Comparison of ENCODE assay signal across 8 mouse cellular contexts in the genomic region with DNA sequence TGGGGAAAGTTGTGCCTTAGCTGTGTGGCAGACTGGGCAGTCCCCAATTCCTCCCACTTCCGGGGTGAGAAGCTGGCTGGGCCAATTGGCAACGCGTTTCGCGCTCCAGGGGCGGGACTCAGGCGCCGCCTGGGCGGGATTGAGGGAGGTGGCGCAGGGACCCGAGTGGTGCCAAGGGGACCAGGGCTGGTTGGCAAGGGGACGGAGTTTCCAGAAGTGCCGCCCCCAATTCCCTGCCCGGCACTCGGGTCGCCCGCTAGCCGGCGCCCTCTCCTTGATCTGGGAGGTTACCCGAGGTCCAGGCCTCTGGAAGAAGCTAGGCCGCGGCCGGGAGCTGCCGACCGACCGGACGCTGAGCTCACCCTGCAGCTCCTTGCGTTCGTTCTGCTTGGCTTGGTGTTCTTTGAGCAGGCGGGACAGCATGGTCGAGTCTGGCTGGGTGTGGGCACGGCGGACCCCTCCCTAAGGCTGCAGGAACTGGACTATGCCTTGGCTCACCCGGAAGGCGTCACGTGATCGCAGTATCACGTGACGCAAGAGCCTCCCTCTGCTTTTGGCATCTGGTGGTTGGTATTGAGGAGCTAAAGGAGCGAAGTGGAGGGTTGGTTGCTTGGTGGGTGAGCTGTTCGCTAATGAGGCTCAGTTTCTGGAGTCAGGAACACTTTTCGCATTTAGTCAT. TPM values are rescaled to one million over a fixed set of nuclear protein-coding genes. Genes with fewer than 3 reads are reported as not detected.
DNase-seq lines count a peak whose midpoint lies in the region; ATAC-seq and TF ChIP-seq lines count a peak whose summit lies in the region.

No protein-coding gene starts in this region.

- ATAC-seq in forebrain, postnatal 0 days, result peak; percentile 97
- ATAC-seq in lung, embryonic 15.5 days (ENCODE audit: borderline replicate concordance, extremely low read depth, low FRiP score, low TSS enrichment), result peak; percentile 94

- TF ChIP-seq POLR2A in MEL (IDR thresholded peaks at IDR 0.05; ENCODE audit: control insufficient read depth in 1 of 2, insufficient read depth in 1 of 2, low read depth in 1 of 2, low read length in 2 of 2, poor library complexity in 1 of 2), result peak; percentile 46 to 66; a peak in 2 of 4 replicates
- TF ChIP-seq POLR2A in cerebellum, adult 2 months (IDR thresholded peaks at IDR 0.05; ENCODE audit: borderline replicate concordance, insufficient read depth, low read length), result peak; percentile 88

- peak in 2 of 3 experiments; percentile 4 to 35; a peak in 2 of 6 replicates for TF ChIP-seq CTCF in MEL (IDR thresholded peaks at IDR 0.05 in 2 of 3, conservative IDR thresholded peaks at IDR 0.05 in 1 of 3; ENCODE audit: control insufficient read depth in 1 of 3, insufficient read depth in 1 of 3, low read depth in 2 of 3, low read length in 3 of 3, poor library complexity in 1 of 3, severe bottlenecking in 1 of 3)
- no peak for TF ChIP-seq CTCF in cerebellum, adult 2 months (IDR thresholded peaks at IDR 0.05; ENCODE audit: borderline replicate concordance, insufficient read depth, low read depth, low read length)
- peak; percentile 54 for TF ChIP-seq CTCF in forebrain, postnatal 0 days (IDR thresholded peaks at IDR 0.05; ENCODE audit: low read depth)

- H3K9me3 ChIP-seq in MEL (replicated peaks; ENCODE audit: insufficient read depth, low read length), result no peaks in the 10 kb centered on the region
- H3K9me3 ChIP-seq in forebrain, postnatal 0 days (ENCODE audit: low read length), result no peaks in the 10 kb centered on the region
- no peaks in the 10 kb centered on the region for H3K9me3 ChIP-seq in lung, embryonic 15.5 days

- TF ChIP-seq EP300 in MEL (IDR thresholded peaks at IDR 0.05; ENCODE audit: low read depth in 1 of 2, low read length in 2 of 2), result no peak

- peak overlapping the region; percentile 65 to 79 for H3K4me3 ChIP-seq in MEL (ENCODE audit: control insufficient read depth in 1 of 2, insufficient read depth in 1 of 2, low read depth in 2 of 2, low read length in 2 of 2)
- peak overlapping the region; percentile 69 for H3K4me3 ChIP-seq in cerebellum, adult 2 months (replicated peaks; ENCODE audit: insufficient read depth, low read depth, low read length)
- H3K4me3 ChIP-seq in forebrain, postnatal 0 days (ENCODE audit: low read depth, low read length), result peak overlapping the region; percentile 70
- H3K4me3 ChIP-seq in lung, embryonic 15.5 days, result peak overlapping the region; percentile 86

- under 1% methylated on average over 42 of the region's 42 CpGs for WGBS in cerebellum, adult 2 months
- WGBS in forebrain, postnatal 0 days, result under 1% methylated on average over 42 of the region's 42 CpGs
- WGBS in lung, embryonic 15.5 days, result under 1% methylated on average over 42 of the region's 42 CpGs

- peaks cover 0 to 2% of the 10 kb centered on the region in 2 experiments; a peak in 1 of 4 replicates for H3K36me3 ChIP-seq in MEL (ENCODE audit: control insufficient read depth in 1 of 2, insufficient read depth in 2 of 2, low read length in 2 of 2)
- 0 out of 2 replicates have a peak, but pooled peaks cover 3% of the 10 kb centered on the region for H3K36me3 ChIP-seq in forebrain, postnatal 0 days (ENCODE audit: insufficient read depth)
- H3K36me3 ChIP-seq in lung, embryonic 15.5 days, result 0 out of 2 replicates have a peak, but pooled peaks cover 7% of the 10 kb centered on the region

- peak overlapping the region; percentile 46 for H3K27ac ChIP-seq in MEL (ENCODE audit: control insufficient read depth, low read depth, low read length)
- peak overlapping the region; percentile 93 for H3K27ac ChIP-seq in cerebellum, adult 2 months (ENCODE audit: insufficient read depth, low read length)
- H3K27ac ChIP-seq in forebrain, postnatal 0 days (ENCODE audit: low read depth, low read length), result peak overlapping the region; percentile 93
- peak overlapping the region; percentile 97 for H3K27ac ChIP-seq in lung, embryonic 15.5 days

- H3K4me1 ChIP-seq in MEL (ENCODE audit: control insufficient read depth in 1 of 2, insufficient read depth in 2 of 2, low read length in 2 of 2), result peaks cover 0 to 20% of the 10 kb centered on the region in 2 experiments; a peak in 3 of 4 replicates
- H3K4me1 ChIP-seq in cerebellum, adult 2 months (ENCODE audit: control insufficient read depth, insufficient read depth, low read length), result peaks cover 38% of the 10 kb centered on the region
- H3K4me1 ChIP-seq in forebrain, postnatal 0 days (ENCODE audit: insufficient read depth), result peaks cover 14% of the 10 kb centered on the region
- H3K4me1 ChIP-seq in lung, embryonic 15.5 days, result peaks cover 49% of the 10 kb centered on the region

- H3K79me2 ChIP-seq in MEL (ENCODE audit: control insufficient read depth, insufficient read depth, low read length, poor library complexity), result peaks cover 3% of the 10 kb centered on the region; the same call in 1 of the 2 replicates

- TF ChIP-seq RAD21 in MEL (IDR thresholded peaks at IDR 0.05; ENCODE audit: low read depth, low read length), result no peak

- H3K4me2 ChIP-seq in forebrain, postnatal 0 days (ENCODE audit: low read depth), result peak overlapping the region; percentile 67
- peak overlapping the region; percentile 88 for H3K4me2 ChIP-seq in lung, embryonic 15.5 days

- H3K27me3 ChIP-seq in MEL (ENCODE audit: control insufficient read depth in 1 of 2, insufficient read depth in 2 of 2, low read length in 2 of 2), result no peaks in the 10 kb centered on the region; a peak in 1 of 4 replicates
- H3K27me3 ChIP-seq in cerebellum, adult 2 months (ENCODE audit: control insufficient read depth, insufficient read depth, low read length), result no peaks in the 10 kb centered on the region
- H3K27me3 ChIP-seq in forebrain, postnatal 0 days (ENCODE audit: insufficient read depth, low read length), result no peaks in the 10 kb centered on the region
- peaks cover 4% of the 10 kb centered on the region; the same call in 1 of the 2 replicates for H3K27me3 ChIP-seq in lung, embryonic 15.5 days

- peak; percentile 94 for DNase-seq in MEL (ENCODE audit: low read depth, low spot score)
- DNase-seq in cerebellum, adult 2 months, result peak; percentile 96
- DNase-seq in forebrain, postnatal 0 days, result peak; percentile 95
- DNase-seq in heart, postnatal 4 days, result peak; percentile 96
- peak; percentile 94 for DNase-seq in layer of hippocampus, adult 8-10 months (ENCODE audit: low spot score in 2 of 2)
- peak; percentile 96 for DNase-seq in ovary, adult 18-20 months (ENCODE audit: low spot score)
- peak; percentile 89 for DNase-seq in thymus, postnatal 0 days (ENCODE audit: low spot score)

- H3K9ac ChIP-seq in MEL (ENCODE audit: control insufficient read depth, low read depth, low read length, poor library complexity, severe bottlenecking), result peak overlapping the region; percentile 82
- peak overlapping the region; percentile 83 for H3K9ac ChIP-seq in forebrain, postnatal 0 days
- peak overlapping the region; percentile 86 for H3K9ac ChIP-seq in lung, embryonic 15.5 days

RNA-seq across cellular contexts. Expression of a gene that starts 0.5 kb away (rescaled TPM):
- 1.2 and 2.9 TPM in 2 replicates for total RNA-seq in MEL (2012; rRNA removed)
- polyA plus RNA-seq in MEL (2012; ENCODE audit: insufficient read depth in 1 of 2, insufficient read length in 2 of 2, low read depth in 1 of 2, low replicate concordance in 2 of 2, missing spikeins in 1 of 2), result 1 to 10 TPM in 1 of 2 experiments, not detected in 1; 4.2 TPM
- 37.0 and 45.7 TPM in 2 replicates for polyA plus RNA-seq in cerebellum, adult 2 months (2012; rRNA removed)
- 4.1 and 5.8 TPM in 2 replicates for total RNA-seq in forebrain, postnatal 0 days (2014; rRNA removed)
- polyA plus RNA-seq in forebrain, postnatal 0 days (2015; fragmentation: Nextera tagmentation; extraction: Ambion mirVana), result 6.9 and 10.2 TPM in 2 replicates
- 1 to 10 TPM; 5.3 to 5.6 TPM for total RNA-seq in heart, postnatal 4 days (2021)
- total RNA-seq in layer of hippocampus, adult 8-10 months (2022), result 1 to 10 TPM; 4.5 to 7.8 (median 7.2) TPM
- 12.5 and 17.3 TPM in 2 replicates for polyA plus RNA-seq in lung, embryonic 15.5 days (2015; fragmentation: Nextera tagmentation; extraction: Ambion mirVana)
- polyA plus RNA-seq in thymus, postnatal 0 days (2015; fragmentation: Nextera tagmentation; extraction: Ambion mirVana), result 6.3 and 7.1 TPM in 2 replicates

RNA-seq across cellular contexts. Expression of a gene that starts 0.7 kb away (rescaled TPM):
- 57.7 and 70.6 TPM in 2 replicates for total RNA-seq in MEL (2012; rRNA removed)
- polyA plus RNA-seq in MEL (2012; ENCODE audit: insufficient read depth in 1 of 2, insufficient read length in 2 of 2, low read depth in 1 of 2, low replicate concordance in 2 of 2, missing spikeins in 1 of 2), result 10 to 100 TPM in 1 of 2 experiments, not detected in 1; 45.1 TPM
- 350 and 357 TPM in 2 replicates for polyA plus RNA-seq in cerebellum, adult 2 months (2012; rRNA removed)
- total RNA-seq in forebrain, postnatal 0 days (2014; rRNA removed), result 120 and 149 TPM in 2 replicates
- 246 and 305 TPM in 2 replicates for polyA plus RNA-seq in forebrain, postnatal 0 days (2015; fragmentation: Nextera tagmentation; extraction: Ambion mirVana)
- 100 to 1,000 TPM; 152 to 180 TPM for total RNA-seq in heart, postnatal 4 days (2021)
- total RNA-seq in layer of hippocampus, adult 8-10 months (2022), result 100 to 1,000 TPM in 2 of 4 experiments, 10 to 100 TPM in 2; 69.0 to 104 (median 90.6) TPM
- 186 and 195 TPM in 2 replicates for polyA plus RNA-seq in lung, embryonic 15.5 days (2015; fragmentation: Nextera tagmentation; extraction: Ambion mirVana)
- polyA plus RNA-seq in thymus, postnatal 0 days (2015; fragmentation: Nextera tagmentation; extraction: Ambion mirVana), result 251 and 253 TPM in 2 replicates

RNA-seq across cellular contexts. Expression of a gene that starts 10.5 kb away (rescaled TPM):
- 0.04 and 0.16 TPM in 2 replicates for total RNA-seq in MEL (2012; rRNA removed)
- polyA plus RNA-seq in MEL (2012; ENCODE audit: insufficient read depth in 1 of 2, insufficient read length in 2 of 2, low read depth in 1 of 2, low replicate concordance in 2 of 2, missing spikeins in 1 of 2), result under 1 TPM in 1 of 2 experiments, not detected in 1; 0.14 TPM
- 96.2 and 106 TPM in 2 replicates for polyA plus RNA-seq in cerebellum, adult 2 months (2012; rRNA removed)
- 7.7 and 12.7 TPM in 2 replicates for total RNA-seq in forebrain, postnatal 0 days (2014; rRNA removed)
- 5.8 and 7.7 TPM in 2 replicates for polyA plus RNA-seq in forebrain, postnatal 0 days (2015; fragmentation: Nextera tagmentation; extraction: Ambion mirVana)
- 10 to 100 TPM; 69.6 to 78.5 TPM for total RNA-seq in heart, postnatal 4 days (2021)
- total RNA-seq in layer of hippocampus, adult 8-10 months (2022), result 10 to 100 TPM; 29.5 to 35.4 (median 31.6) TPM
- 5.0 TPM in 2 replicates for polyA plus RNA-seq in lung, embryonic 15.5 days (2015; fragmentation: Nextera tagmentation; extraction: Ambion mirVana)
- polyA plus RNA-seq in thymus, postnatal 0 days (2015; fragmentation: Nextera tagmentation; extraction: Ambion mirVana), result 2.4 and 2.5 TPM in 2 replicates

RNA-seq across cellular contexts. Expression of a gene that starts 22.4 kb away (rescaled TPM):
- total RNA-seq in MEL (2012; rRNA removed), result 0.29 and 0.46 TPM in 2 replicates
- under 1 TPM in 1 of 2 experiments, not detected in 1; 0.64 TPM for polyA plus RNA-seq in MEL (2012; ENCODE audit: insufficient read depth in 1 of 2, insufficient read length in 2 of 2, low read depth in 1 of 2, low replicate concordance in 2 of 2, missing spikeins in 1 of 2)
- 108 and 110 TPM in 2 replicates for polyA plus RNA-seq in cerebellum, adult 2 months (2012; rRNA removed)
- total RNA-seq in forebrain, postnatal 0 days (2014; rRNA removed), result 11.7 and 25.2 TPM in 2 replicates
- 168 and 188 TPM in 2 replicates for polyA plus RNA-seq in forebrain, postnatal 0 days (2015; fragmentation: Nextera tagmentation; extraction: Ambion mirVana)
- total RNA-seq in heart, postnatal 4 days (2021), result 100 to 1,000 TPM; 216 to 226 TPM
- 100 to 1,000 TPM in 2 of 4 experiments, 10 to 100 TPM in 2; 76.9 to 199 (median 126) TPM for total RNA-seq in layer of hippocampus, adult 8-10 months (2022)
- 552 and 585 TPM in 2 replicates for polyA plus RNA-seq in lung, embryonic 15.5 days (2015; fragmentation: Nextera tagmentation; extraction: Ambion mirVana)
- polyA plus RNA-seq in thymus, postnatal 0 days (2015; fragmentation: Nextera tagmentation; extraction: Ambion mirVana), result 172 and 183 TPM in 2 replicates

RNA-seq across cellular contexts. Expression of a gene that starts 31.6 kb away (rescaled TPM):
- total RNA-seq in MEL (2012; rRNA removed), result 1.8 and 2.3 TPM in 2 replicates
- polyA plus RNA-seq in MEL (2012; ENCODE audit: insufficient read depth in 1 of 2, insufficient read length in 2 of 2, low read depth in 1 of 2, low replicate concordance in 2 of 2, missing spikeins in 1 of 2), result 1 to 10 TPM in 1 of 2 experiments, not detected in 1; 2.8 TPM
- 13.6 and 14.8 TPM in 2 replicates for polyA plus RNA-seq in cerebellum, adult 2 months (2012; rRNA removed)
- total RNA-seq in forebrain, postnatal 0 days (2014; rRNA removed), result 15.7 and 19.1 TPM in 2 replicates
- 4.3 and 6.7 TPM in 2 replicates for polyA plus RNA-seq in forebrain, postnatal 0 days (2015; fragmentation: Nextera tagmentation; extraction: Ambion mirVana)
- 1 to 10 TPM; 3.8 to 4.1 TPM for total RNA-seq in heart, postnatal 4 days (2021)
- total RNA-seq in layer of hippocampus, adult 8-10 months (2022), result 10 to 100 TPM; 19.9 to 22.7 (median 22.3) TPM
- polyA plus RNA-seq in lung, embryonic 15.5 days (2015; fragmentation: Nextera tagmentation; extraction: Ambion mirVana), result 3.7 and 4.8 TPM in 2 replicates
- 2.3 and 3.0 TPM in 2 replicates for polyA plus RNA-seq in thymus, postnatal 0 days (2015; fragmentation: Nextera tagmentation; extraction: Ambion mirVana)

Comparison
In these comparisons a context has a peak if more than half of its experiments do, and no peak if none do; other contexts are left out.
1. Peak in every context shown above with its lines: DNase-seq, ATAC-seq, H3K4me3 ChIP-seq and H3K27ac ChIP-seq.
2. H3K27ac ChIP-seq: peak in every context shown above with its lines; median percentile 97 in lung, embryonic 15.5 days; 93 in cerebellum, adult 2 months; 93 in forebrain, postnatal 0 days; 46 in MEL.
3. RNA of a gene that starts 10.5 kb away (polyA plus RNA-seq): 96.2 to 106 TPM in cerebellum, adult 2 months; 5.8 to 7.7 TPM in forebrain, postnatal 0 days, 5.0 TPM in lung, embryonic 15.5 days, 2.4 to 2.5 TPM in thymus, postnatal 0 days and 0.14 TPM in MEL; every median in the first group is over 10 times any median in the second.